Mouse (Mus musculus) testis, adult 2 months (tissue): ENCODE data around the gene Pmvk. TPM values are rescaled to one million over a fixed set of nuclear protein-coding genes. Genes with fewer than 3 reads are reported as not detected.

Experiments
- H3K27ac ChIP-seq: fragments of 200-500 bp; 2 replicates; pipeline ENCODE4 v1.5.1; 2012; ENCODE audit warnings: low read depth, low read length; ENCODE audit not compliant: control insufficient read depth, insufficient read depth
- H3K27me3 ChIP-seq: fragments of 200-500 bp; 2 replicates; pipeline ENCODE4 v1.6.1; 2012; ENCODE audit warnings: mild to moderate bottlenecking, low read length, moderate library complexity; ENCODE audit not compliant: control insufficient read depth, insufficient read depth
- H3K36me3 ChIP-seq: fragments of 200-500 bp; 2 replicates; pipeline ENCODE4 v1.6.1; 2012; ENCODE audit warnings: mild to moderate bottlenecking, low read length; ENCODE audit not compliant: control insufficient read depth, insufficient read depth
- H3K4me1 ChIP-seq: fragments of 200-500 bp; 2 replicates; pipeline ENCODE4 v1.6.1; 2012; ENCODE audit warnings: low read length; ENCODE audit not compliant: control insufficient read depth, insufficient read depth
- H3K4me3 ChIP-seq: fragments of 200-500 bp; 2 replicates; pipeline ENCODE4 v1.5.1; 2012; ENCODE audit warnings: low read depth, mild to moderate bottlenecking, low read length, moderate library complexity, mixed read lengths; ENCODE audit not compliant: control insufficient read depth
- CTCF ChIP-seq: fragments of 200-500 bp; IDR thresholded peaks from 2 replicates; pipeline ENCODE4 v1.5.1; 2012; ENCODE audit warnings: low read depth, mild to moderate bottlenecking, inconsistent platforms, low read length, moderate library complexity; ENCODE audit not compliant: control insufficient read depth, insufficient read depth, insufficient replicate concordance
- POLR2A ChIP-seq: fragments of 200-500 bp; IDR thresholded peaks from 2 replicates; pipeline ENCODE4 v1.6.1; 2012; ENCODE audit warnings: low read depth, mild to moderate bottlenecking, inconsistent platforms, low read length, moderate library complexity; ENCODE audit not compliant: control insufficient read depth
- polyA plus RNA-seq: library from polyadenylated mRNA; depleted of rRNA; stranded (reverse); fragments of >200 nt; gene quantifications from 2 replicates; pipeline ENCODE4 v1.2.3, GENCODE M21; 2012

Gene Pmvk
- polyA plus RNA-seq, 1 experiment, result 23.1 TPM

DNA sequence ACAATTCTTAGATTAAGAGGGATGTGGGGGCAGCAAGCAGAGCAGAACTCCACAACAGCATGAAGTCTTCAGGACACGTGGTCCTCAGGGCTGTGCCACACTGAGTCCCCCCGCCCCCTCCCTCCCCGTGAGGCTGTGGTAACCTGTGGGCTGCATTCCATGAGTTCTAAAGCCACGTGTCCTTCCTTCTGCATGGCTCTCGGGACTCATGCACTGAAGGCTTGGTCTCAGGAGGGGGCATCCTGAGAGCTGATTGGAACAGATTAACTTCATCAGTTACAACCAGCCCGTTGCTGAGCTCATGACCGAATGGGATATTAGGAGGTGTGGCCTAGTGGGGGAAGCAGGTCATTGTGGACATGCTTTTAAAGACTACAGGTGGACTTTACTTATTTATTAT is 45.4 kb downstream of the Pmvk start:
- Histone ChIP-seq H3K27me3 (no peaks in the 10 kb centered on the region), H3K27ac (no peak overlapping the region), H3K4me1 (peaks cover 13% of the 10 kb centered on the region), H3K36me3 (no peaks in the 10 kb centered on the region), H3K4me3 (no peak overlapping the region)
- TF ChIP-seq CTCF, result no peak
- TF ChIP-seq POLR2A, result no peak

DNA sequence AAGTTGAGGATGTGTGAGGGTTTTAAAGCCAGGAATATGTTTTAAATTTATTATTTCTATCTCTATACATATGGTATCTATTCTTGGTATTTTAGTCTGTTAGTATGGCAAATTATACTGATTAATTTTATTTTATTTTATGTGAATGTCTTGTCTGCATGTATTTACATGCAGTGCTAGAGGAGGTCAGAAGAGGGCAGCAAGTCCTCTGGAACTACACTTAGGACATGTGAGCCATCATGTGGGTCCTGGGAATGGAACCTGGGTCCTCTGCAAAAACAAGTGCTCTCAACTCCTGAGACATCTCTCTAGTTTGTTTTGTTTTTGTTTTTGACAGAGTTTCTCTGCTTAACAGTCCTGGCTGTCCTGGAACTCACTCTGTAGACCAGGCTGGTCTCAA is 47.1 kb downstream of the Pmvk start:
- Histone ChIP-seq H3K36me3 (no peaks in the 10 kb centered on the region), H3K27me3 (no peaks in the 10 kb centered on the region), H3K4me3 (no peak overlapping the region), H3K27ac (no peak overlapping the region), H3K4me1 (peaks cover 13% of the 10 kb centered on the region)
- TF ChIP-seq CTCF, result no peak

DNA sequence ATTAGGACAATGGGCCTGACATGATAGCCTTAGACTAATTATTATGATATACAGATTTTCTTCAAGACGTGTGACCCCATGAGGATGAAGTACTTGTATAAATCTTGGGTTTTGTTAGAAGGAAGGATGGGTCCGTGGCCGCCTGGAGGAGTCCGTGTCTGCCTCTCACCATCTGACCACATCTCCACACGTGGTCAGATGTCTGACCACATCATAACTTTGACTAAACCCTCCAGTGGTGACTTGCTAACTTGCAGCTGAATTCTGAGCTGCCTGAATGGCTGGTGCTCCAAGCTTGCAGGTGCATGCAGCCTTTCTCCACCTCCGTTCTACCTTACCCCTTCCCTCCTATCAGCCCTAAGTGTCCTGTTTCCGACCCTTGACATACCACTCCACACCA is 48.2 kb downstream of the Pmvk start:
- peaks cover 13% of the 10 kb centered on the region for H3K4me1 ChIP-seq
- H3K27ac ChIP-seq, result no peak overlapping the region
- no peaks in the 10 kb centered on the region for H3K27me3 ChIP-seq
- H3K36me3 ChIP-seq, result no peaks in the 10 kb centered on the region
- no peak for TF ChIP-seq POLR2A
- no peak overlapping the region for H3K4me3 ChIP-seq

DNA sequence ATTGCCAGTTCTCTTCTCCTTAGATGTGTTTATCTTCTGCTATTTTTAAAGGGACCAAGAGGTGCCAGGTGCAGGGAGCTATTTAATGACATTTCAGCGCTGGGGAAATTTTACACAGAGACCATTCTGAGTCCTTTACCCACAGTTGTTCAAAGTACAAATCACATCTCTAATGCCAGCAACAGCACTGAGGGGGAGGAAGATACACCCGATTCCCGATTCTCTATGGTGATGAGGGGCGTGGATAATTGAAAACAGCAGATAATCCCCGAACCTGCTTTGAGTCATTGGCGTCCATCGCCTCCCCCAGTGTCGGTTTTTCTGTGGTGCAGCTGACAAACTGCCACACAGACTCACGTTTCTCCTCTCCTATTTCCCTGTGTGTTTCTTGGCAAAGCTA is 53.7 kb downstream of the Pmvk start:
- TF ChIP-seq CTCF, result no peak
- Histone ChIP-seq H3K36me3 (no peaks in the 10 kb centered on the region), H3K27me3 (no peaks in the 10 kb centered on the region), H3K4me1 (peaks cover 17% of the 10 kb centered on the region), H3K27ac (no peak overlapping the region), H3K4me3 (no peak overlapping the region)

DNA sequence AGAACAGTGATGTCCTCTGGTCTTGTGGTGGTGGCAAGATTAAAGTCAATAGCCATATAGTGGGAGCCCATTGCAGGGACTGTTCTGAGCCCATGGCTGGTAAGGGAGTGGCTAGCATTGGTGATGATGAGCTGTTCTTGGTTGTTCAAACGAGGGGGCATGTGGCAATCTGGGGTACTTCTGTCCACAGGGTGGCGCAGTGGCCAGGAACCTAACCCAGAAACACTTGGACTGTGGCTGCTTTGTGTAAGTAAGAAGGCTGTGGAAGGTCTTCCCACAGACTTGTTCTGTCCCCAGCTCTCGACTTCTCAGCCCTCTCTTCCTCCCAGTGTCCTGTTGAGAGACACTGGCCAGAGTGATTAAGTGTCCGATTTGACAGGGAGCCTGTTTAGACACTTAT is 56.6 kb downstream of the Pmvk start:
- Histone ChIP-seq H3K27ac (no peak overlapping the region), H3K4me1 (peaks cover 9% of the 10 kb centered on the region), H3K36me3 (no peaks in the 10 kb centered on the region), H3K4me3 (no peak overlapping the region), H3K27me3 (no peaks in the 10 kb centered on the region)
- 0 out of 2 replicates have a peak, but pooled peaks have one; percentile 23 for TF ChIP-seq CTCF
- TF ChIP-seq POLR2A, result no peak

GRCm38 (mm10) chr3:89511400-89511799 is 57.1 kb downstream of the Pmvk start:
- Histone ChIP-seq H3K36me3 (no peaks in the 10 kb centered on the region), H3K27me3 (no peaks in the 10 kb centered on the region), H3K4me3 (peak overlapping the region; percentile 39), H3K4me1 (peaks cover 9% of the 10 kb centered on the region), H3K27ac (no peak overlapping the region)
- TF ChIP-seq CTCF, result no peak
- TF ChIP-seq POLR2A, result no peak

- Histone ChIP-seq H3K36me3 (no peaks in the 10 kb centered on the region), H3K4me3 (no peak overlapping the region), H3K27me3 (no peaks in the 10 kb centered on the region), H3K27ac (no peak overlapping the region), H3K4me1 (peaks cover 9% of the 10 kb centered on the region)
- TF ChIP-seq POLR2A, result no peak
- peak; percentile 94 for TF ChIP-seq CTCF
Observed at GRCm38 (mm10) chr3:89512225-89512624, 57.9 kb downstream of the Pmvk start.

DNA sequence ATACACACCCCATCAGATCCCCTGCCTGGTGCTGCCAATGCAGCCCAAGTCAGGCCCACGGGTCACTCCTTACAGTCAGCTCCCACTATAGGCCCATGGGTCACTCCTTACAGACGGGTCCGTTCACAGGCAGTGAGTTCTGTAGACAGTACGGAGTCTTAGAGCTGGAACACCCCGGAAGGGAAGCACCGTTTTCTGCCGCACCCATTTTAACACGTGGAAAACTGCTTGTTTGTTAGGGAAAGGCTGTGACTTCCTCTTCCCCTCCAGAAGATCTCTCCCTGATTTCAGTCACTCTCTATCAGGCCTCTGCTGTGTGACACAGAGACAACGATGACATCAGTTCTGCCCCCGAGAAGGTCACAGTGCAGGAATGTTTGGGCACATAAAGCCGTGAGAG is 61.1 kb downstream of the Pmvk start:
- H3K36me3 ChIP-seq, result no peaks in the 10 kb centered on the region
- H3K4me1 ChIP-seq, result peaks cover 12% of the 10 kb centered on the region

More for the DNA sequence above, 61.1 kb downstream of the Pmvk start:
- no peak overlapping the region for H3K27ac ChIP-seq
- TF ChIP-seq CTCF, result no peak
- no peak for TF ChIP-seq POLR2A
- H3K4me3 ChIP-seq, result no peak overlapping the region
- H3K27me3 ChIP-seq, result no peaks in the 10 kb centered on the region
